Mouse (Mus musculus): ENCODE measurements at regions not wholly inside any gene's neighbourhood (a gene's known extent, or its start where the extent isn't known, plus 50 kb on each side); places are given as distances from the start of the nearest gene placed in this dataset.

- DNase-seq (ENCODE audit: low spot score): no peak
These were observed 399.4 kb upstream of the Rora start for GRCm38 (mm10) chr9:68254218-68254617.

- DNase-seq (ENCODE audit: low spot score): no peak
These were observed 385.0 kb upstream of the Rora start for GRCm38 (mm10) chr9:68268551-68268950.

GRCm38 (mm10) chr9:68302232-68302925, 351.2 kb upstream of the Rora start:
- DNase-seq (ENCODE audit: low spot score): peak; percentile 12

GRCm38 (mm10) chr9:68330721-68331120, 322.9 kb upstream of the Rora start:
- DNase-seq (ENCODE audit: low spot score): no peak

- DNase-seq (ENCODE audit: low spot score): no peak
These were observed 312.7 kb upstream of the Rora start for GRCm38 (mm10) chr9:68340921-68341320.

- no peak for DNase-seq (ENCODE audit: low spot score)
These were observed 312.1 kb upstream of the Rora start for GRCm38 (mm10) chr9:68341511-68341910.

- no peak for DNase-seq (ENCODE audit: low spot score)
These were observed 306.2 kb upstream of the Rora start for GRCm38 (mm10) chr9:68347426-68347825.

GRCm38 (mm10) chr9:68351466-68351865, 302.1 kb upstream of the Rora start:
- peak; percentile 56 for DNase-seq (ENCODE audit: low spot score)

GRCm38 (mm10) chr9:68354470-68354869, 299.1 kb upstream of the Rora start:
- DNase-seq (ENCODE audit: low spot score): peak; percentile 62

GRCm38 (mm10) chr9:68356078-68356477, 297.5 kb upstream of the Rora start:
- DNase-seq (ENCODE audit: low spot score): peak; percentile 15

- DNase-seq (ENCODE audit: low spot score): peak; percentile 82
These were observed 296.4 kb upstream of the Rora start for GRCm38 (mm10) chr9:68357231-68357630.

- DNase-seq (ENCODE audit: low spot score): no peak
These were observed 286.6 kb upstream of the Rora start for GRCm38 (mm10) chr9:68366973-68367372.

- no peak for DNase-seq (ENCODE audit: low spot score)
These were observed 286.0 kb upstream of the Rora start for GRCm38 (mm10) chr9:68367556-68367955.

GRCm38 (mm10) chr9:68372726-68373125, 280.9 kb upstream of the Rora start:
- peak; percentile 38 for DNase-seq (ENCODE audit: low spot score)

- DNase-seq (ENCODE audit: low spot score): no peak
These were observed 277.4 kb upstream of the Rora start for GRCm38 (mm10) chr9:68376222-68376621.

GRCm38 (mm10) chr9:68381871-68382270, 271.7 kb upstream of the Rora start:
- DNase-seq (ENCODE audit: low spot score): no peak

GRCm38 (mm10) chr9:68400930-68401329, 252.7 kb upstream of the Rora start:
- DNase-seq (ENCODE audit: low spot score): no peak

GRCm38 (mm10) chr9:68402176-68402845, 251.3 kb upstream of the Rora start:
- DNase-seq (ENCODE audit: low spot score): no peak

- no peak for DNase-seq (ENCODE audit: low spot score)
These were observed 250.6 kb upstream of the Rora start for GRCm38 (mm10) chr9:68402981-68403380.

- no peak for DNase-seq (ENCODE audit: low spot score)
These were observed 250.1 kb upstream of the Rora start for GRCm38 (mm10) chr9:68403516-68403915.

- DNase-seq (ENCODE audit: low spot score): no peak
These were observed 243.8 kb upstream of the Rora start for GRCm38 (mm10) chr9:68409786-68410185.

- no peak for DNase-seq (ENCODE audit: low spot score)
These were observed 227.3 kb upstream of the Rora start for GRCm38 (mm10) chr9:68426286-68426685.

GRCm38 (mm10) chr9:68462755-68463154, 190.8 kb upstream of the Rora start:
- no peak for DNase-seq (ENCODE audit: low spot score)
